Mouse (Mus musculus): ENCODE measurements at regions not wholly inside any gene's neighbourhood (a gene's known extent, or its start where the extent isn't known, plus 50 kb on each side); places are given as distances from the start of the nearest gene placed in this dataset.

- no peak overlapping the region for H3K27ac ChIP-seq (ENCODE audit: control insufficient read depth, low read depth, low read length)
- no peak for DNase-seq (ENCODE audit: low read depth, low spot score)
- no peaks in the 10 kb centered on the region for H3K36me3 ChIP-seq (ENCODE audit: control insufficient read depth in 1 of 2, insufficient read depth in 2 of 2, low read length in 2 of 2)
- H3K9ac ChIP-seq (ENCODE audit: control insufficient read depth, low read depth, low read length, poor library complexity, severe bottlenecking): no peak overlapping the region
- H3K9me3 ChIP-seq (replicated peaks; ENCODE audit: insufficient read depth, low read length): no peaks in the 10 kb centered on the region
- H3K4me1 ChIP-seq (ENCODE audit: control insufficient read depth in 1 of 2, insufficient read depth in 2 of 2, low read length in 2 of 2): no peaks in the 10 kb centered on the region
- H3K79me2 ChIP-seq (ENCODE audit: control insufficient read depth, insufficient read depth, low read length, poor library complexity): no peaks in the 10 kb centered on the region
- no peaks in the 10 kb centered on the region for H3K27me3 ChIP-seq (ENCODE audit: control insufficient read depth in 1 of 2, insufficient read depth in 2 of 2, low read length in 2 of 2)
- H3K4me3 ChIP-seq (ENCODE audit: control insufficient read depth in 1 of 2, insufficient read depth in 1 of 2, low read depth in 2 of 2, low read length in 2 of 2): no peak overlapping the region
- TF ChIP-seq MXI1 (IDR thresholded peaks at IDR 0.05; ENCODE audit: low read depth, low read length) (no peak), USF1 (IDR thresholded peaks at IDR 0.05; ENCODE audit: low read depth, low read length) (no peak), POLR2A (IDR thresholded peaks at IDR 0.05; ENCODE audit: control insufficient read depth in 1 of 2, insufficient read depth in 1 of 2, low read depth in 1 of 2, low read length in 2 of 2, poor library complexity in 1 of 2) (no peak), MYB (IDR thresholded peaks at IDR 0.05; ENCODE audit: low read depth, low read length) (no peak), GATA1 (IDR thresholded peaks at IDR 0.05; ENCODE audit: low read depth, low read length) (no peak), KAT2A (conservative IDR thresholded peaks at IDR 0.05; ENCODE audit: low read depth, low read length) (no peak), POLR2AphosphoS2 (IDR thresholded peaks at IDR 0.05; ENCODE audit: low read length) (no peak), USF2 (IDR thresholded peaks at IDR 0.05; ENCODE audit: borderline replicate concordance in 1 of 2, insufficient read depth in 1 of 2, low read depth in 1 of 2, low read length in 2 of 2) (no peak), E2F4 (IDR thresholded peaks at IDR 0.05; ENCODE audit: borderline replicate concordance, low read depth, low read length) (no peak), EP300 (IDR thresholded peaks at IDR 0.05; ENCODE audit: low read depth in 1 of 2, low read length in 2 of 2) (no peak), RCOR1 (IDR thresholded peaks at IDR 0.05; ENCODE audit: low read depth, low read length) (no peak), NELFE (IDR thresholded peaks at IDR 0.05; ENCODE audit: low read depth, low read length) (no peak), ELF1 (IDR thresholded peaks at IDR 0.05; ENCODE audit: low read depth, low read length) (no peak), MAZ (IDR thresholded peaks at IDR 0.05; ENCODE audit: low read depth, low read length) (no peak), HCFC1 (IDR thresholded peaks at IDR 0.05; ENCODE audit: low read depth, low read length) (no peak), UBTF (IDR thresholded peaks at IDR 0.05; ENCODE audit: borderline replicate concordance, insufficient read depth, low read depth, low read length) (no peak), MEF2A (IDR thresholded peaks at IDR 0.05; ENCODE audit: extremely low read depth, insufficient replicate concordance, low read depth, low read length, poor library complexity, severe bottlenecking) (no peak)
Measured at GRCm38 (mm10) chr12:28342735-28343134, 209.5 kb downstream of the Dcdc2c start.

DNA sequence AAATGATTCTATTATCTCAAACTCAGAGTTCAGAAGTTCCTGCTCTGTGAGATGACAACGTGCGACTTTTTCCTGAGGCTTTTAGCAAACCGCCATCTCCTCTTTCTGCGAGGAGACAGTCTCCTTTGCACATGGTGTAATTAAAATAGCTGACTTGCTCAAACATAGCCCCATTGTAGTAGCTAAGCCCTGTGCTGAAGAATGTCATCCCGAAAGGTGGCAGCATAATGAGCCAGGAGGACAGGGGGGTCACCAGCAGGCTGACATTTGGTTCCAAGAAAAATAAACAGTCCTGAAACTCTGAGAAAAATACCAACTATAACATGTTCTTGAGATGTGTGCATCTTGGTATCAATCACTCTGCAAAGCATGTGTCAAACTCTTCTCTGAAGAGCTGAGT lies 219.6 kb downstream of the Dcdc2c start:
- no peak overlapping the region for H3K4me3 ChIP-seq (ENCODE audit: control insufficient read depth in 1 of 2, insufficient read depth in 1 of 2, low read depth in 2 of 2, low read length in 2 of 2)
- no peaks in the 10 kb centered on the region for H3K27me3 ChIP-seq (ENCODE audit: control insufficient read depth in 1 of 2, insufficient read depth in 2 of 2, low read length in 2 of 2)
- no peak overlapping the region for H3K27ac ChIP-seq (ENCODE audit: control insufficient read depth, low read depth, low read length)
- TF ChIP-seq E2F4 (IDR thresholded peaks at IDR 0.05; ENCODE audit: borderline replicate concordance, low read depth, low read length) (no peak), NELFE (IDR thresholded peaks at IDR 0.05; ENCODE audit: low read depth, low read length) (no peak), GABPA (IDR thresholded peaks at IDR 0.05; ENCODE audit: low read depth, low read length) (no peak), KAT2A (conservative IDR thresholded peaks at IDR 0.05; ENCODE audit: low read depth, low read length) (no peak), ELF1 (IDR thresholded peaks at IDR 0.05; ENCODE audit: low read depth, low read length) (no peak), MAFK (IDR thresholded peaks at IDR 0.05; ENCODE audit: borderline replicate concordance, low read depth, low read length) (no peak), SMC3 (IDR thresholded peaks at IDR 0.05; ENCODE audit: low read depth, low read length) (no peak), JUND (IDR thresholded peaks at IDR 0.05; ENCODE audit: low read depth, low read length) (no peak), ZKSCAN1 (IDR thresholded peaks at IDR 0.05; ENCODE audit: low read depth, low read length) (no peak), ETS1 (IDR thresholded peaks at IDR 0.05; ENCODE audit: low read depth, low read length) (no peak), MEF2A (IDR thresholded peaks at IDR 0.05; ENCODE audit: extremely low read depth, insufficient replicate concordance, low read depth, low read length, poor library complexity, severe bottlenecking) (no peak)
- no peak for DNase-seq (ENCODE audit: low read depth, low spot score)
- no peak overlapping the region for H3K9ac ChIP-seq (ENCODE audit: control insufficient read depth, low read depth, low read length, poor library complexity, severe bottlenecking)
- no peaks in the 10 kb centered on the region for H3K4me1 ChIP-seq (ENCODE audit: control insufficient read depth in 1 of 2, insufficient read depth in 2 of 2, low read length in 2 of 2)
- H3K36me3 ChIP-seq (ENCODE audit: control insufficient read depth in 1 of 2, insufficient read depth in 2 of 2, low read length in 2 of 2): no peaks in the 10 kb centered on the region
- H3K79me2 ChIP-seq (ENCODE audit: control insufficient read depth, insufficient read depth, low read length, poor library complexity): no peaks in the 10 kb centered on the region
- no peaks in the 10 kb centered on the region for H3K9me3 ChIP-seq (replicated peaks; ENCODE audit: insufficient read depth, low read length)

All from MEL (cell line).